Comparison of ENCODE assay signal across 14 mouse cellular contexts in the genomic region with DNA sequence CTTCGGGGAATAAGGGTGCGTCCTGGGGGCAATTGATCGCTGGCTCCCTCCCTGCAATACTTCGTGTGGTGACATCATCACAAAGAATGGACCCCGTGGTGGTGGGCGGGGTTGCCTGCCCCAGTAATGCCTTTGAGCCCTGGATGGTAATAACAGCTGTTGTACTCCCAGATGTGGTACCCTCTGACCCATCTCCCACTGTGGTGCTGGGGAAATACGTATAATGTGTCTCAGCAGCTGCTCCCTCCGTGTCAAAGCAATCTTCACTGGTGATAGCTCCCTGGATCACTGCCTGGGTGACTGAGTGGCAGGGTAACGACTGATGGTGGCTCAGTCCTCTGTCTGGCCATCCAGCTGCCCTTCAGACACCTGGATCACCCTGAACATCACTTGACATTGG. TPM values are rescaled to one million over a fixed set of nuclear protein-coding genes. Genes with fewer than 3 reads are reported as not detected.
A peak's percentile ranks its signal among the peaks of the same experiment; 100 is the strongest.
DNase-seq lines count a peak whose midpoint lies in the region; ATAC-seq and TF ChIP-seq lines count a peak whose summit lies in the region.
"Had no signal": no experiment of that assay in that cellular context is flagged by ENCODE, and none has a peak within 500 bp of the region (broad histone marks: within the 10 kb centered on the region; RNA-seq: fewer than 3 reads in every experiment).

No protein-coding gene starts in this region.

- H3K27me3 ChIP-seq in forebrain, embryonic 13.5 days = no peaks in the 10 kb centered on the region
- no peaks in the 10 kb centered on the region for H3K27me3 ChIP-seq in forebrain, embryonic 10.5 days (ENCODE audit: poor library complexity, severe bottlenecking)
- H3K27me3 ChIP-seq in kidney, postnatal 0 days (ENCODE audit: insufficient read depth, low read length) = no peaks in the 10 kb centered on the region
- no peaks in the 10 kb centered on the region for H3K27me3 ChIP-seq in neural tube, embryonic 15.5 days (replicated peaks)

- no peaks in the 10 kb centered on the region for H3K9me3 ChIP-seq in forebrain, embryonic 13.5 days (replicated peaks)
- no peaks in the 10 kb centered on the region for H3K9me3 ChIP-seq in forebrain, embryonic 10.5 days
- H3K9me3 ChIP-seq in kidney, postnatal 0 days (replicated peaks; ENCODE audit: low read length) = no peaks in the 10 kb centered on the region
- no peaks in the 10 kb centered on the region for H3K9me3 ChIP-seq in neural tube, embryonic 15.5 days (replicated peaks)
- H3K9me3 ChIP-seq: G1E had no signal

- DNase-seq in forebrain, embryonic 10.5 days (ENCODE audit: extremely low spot score, low spot score) = no peak
- DNase-seq in kidney, postnatal 0 days (ENCODE audit: low spot score) = no peak
- no peak for DNase-seq in kidney, adult 18-20 months
- peak; percentile 15 for DNase-seq in neural tube, embryonic 10.5 days (ENCODE audit: extremely low spot score, low spot score)
- DNase-seq in cerebellum, postnatal 4 days (ENCODE audit: low spot score in 2 of 2) = no peak
- DNase-seq in B cell, adult 2 months = no peak
- DNase-seq: cerebellum, adult 11 months; forebrain, postnatal 0 days; heart, postnatal 10 days had no signal

- 41% methylated on average over 9 of the region's 9 CpGs for WGBS in forebrain, embryonic 13.5 days
- WGBS in forebrain, embryonic 10.5 days = 37% methylated on average over 9 of the region's 9 CpGs
- 49% methylated on average over 9 of the region's 9 CpGs for WGBS in kidney, postnatal 0 days
- 34% methylated on average over 9 of the region's 9 CpGs for WGBS in neural tube, embryonic 15.5 days

- H3K9ac ChIP-seq in forebrain, embryonic 13.5 days = no peak overlapping the region
- no peak overlapping the region for H3K9ac ChIP-seq in kidney, postnatal 0 days (ENCODE audit: low read depth, low read length)
- no peak overlapping the region for H3K9ac ChIP-seq in neural tube, embryonic 15.5 days (replicated peaks)
- H3K9ac ChIP-seq: forebrain, postnatal 0 days had no signal

- H3K4me1 ChIP-seq in forebrain, embryonic 13.5 days = no peaks in the 10 kb centered on the region
- peaks cover 11% of the 10 kb centered on the region; the same call in 1 of the 2 replicates for H3K4me1 ChIP-seq in forebrain, embryonic 10.5 days
- no peaks in the 10 kb centered on the region for H3K4me1 ChIP-seq in kidney, postnatal 0 days (replicated peaks; ENCODE audit: insufficient read depth, low read length)
- 0 out of 2 replicates have a peak, but pooled peaks cover 2% of the 10 kb centered on the region for H3K4me1 ChIP-seq in neural tube, embryonic 15.5 days

- no peaks in the 10 kb centered on the region for H3K36me3 ChIP-seq in forebrain, embryonic 13.5 days (ENCODE audit: poor library complexity, severe bottlenecking)
- peaks cover 3% of the 10 kb centered on the region; the same call in 1 of the 2 replicates for H3K36me3 ChIP-seq in forebrain, embryonic 10.5 days (replicated peaks)
- no peaks in the 10 kb centered on the region for H3K36me3 ChIP-seq in kidney, postnatal 0 days (ENCODE audit: insufficient read depth, low read length)
- H3K36me3 ChIP-seq in neural tube, embryonic 15.5 days = no peaks in the 10 kb centered on the region

- no peak for TF ChIP-seq CTCF in kidney, postnatal 0 days (IDR thresholded peaks at IDR 0.05; ENCODE audit: low read depth)

- no peak overlapping the region for H3K4me2 ChIP-seq in forebrain, embryonic 13.5 days
- no peak overlapping the region for H3K4me2 ChIP-seq in kidney, postnatal 0 days (ENCODE audit: low read length)
- no peak overlapping the region for H3K4me2 ChIP-seq in neural tube, embryonic 15.5 days

- H3K27ac ChIP-seq in forebrain, embryonic 13.5 days = no peak overlapping the region
- H3K27ac ChIP-seq in forebrain, embryonic 10.5 days = no peak overlapping the region
- H3K27ac ChIP-seq in kidney, postnatal 0 days = no peak overlapping the region
- H3K27ac ChIP-seq in neural tube, embryonic 15.5 days (replicated peaks) = no peak overlapping the region
- H3K27ac ChIP-seq: left cerebral cortex, adult 2 months had no signal

- 0 out of 2 replicates have a peak, but pooled peaks have one; percentile 33 for ATAC-seq in forebrain, embryonic 13.5 days
- peak; percentile 52; the same call in 1 of the 2 replicates for ATAC-seq in kidney, postnatal 0 days (replicated peaks; ENCODE audit: low FRiP score, low read depth)
- no peak for ATAC-seq in neural tube, embryonic 15.5 days (ENCODE audit: low FRiP score)
- ATAC-seq: forebrain, postnatal 0 days had no signal

- no peak overlapping the region for H3K4me3 ChIP-seq in forebrain, embryonic 13.5 days
- no peak overlapping the region for H3K4me3 ChIP-seq in forebrain, embryonic 10.5 days
- no peak overlapping the region for H3K4me3 ChIP-seq in kidney, postnatal 0 days (replicated peaks; ENCODE audit: low read depth, low read length)
- no peak overlapping the region for H3K4me3 ChIP-seq in neural tube, embryonic 15.5 days (replicated peaks)
- H3K4me3 ChIP-seq: heart, adult 2 months; left cerebral cortex, adult 2 months had no signal

RNA-seq across cellular contexts. Expression of gene Sh3bgrl, which starts 26.0 kb away (rescaled TPM):
- 251 and 265 TPM in 2 replicates for polyA plus RNA-seq in forebrain, embryonic 13.5 days (2015; fragmentation: Nextera tagmentation; extraction: Ambion mirVana)
- 160 and 161 TPM in 2 replicates for polyA plus RNA-seq in forebrain, embryonic 10.5 days (2016; fragmentation: Nextera tagmentation; extraction: Ambion mirVana)
- 57.1 and 69.5 TPM in 2 replicates for polyA plus RNA-seq in kidney, postnatal 0 days (2015; fragmentation: Nextera tagmentation; extraction: Ambion mirVana)
- 169 and 178 TPM in 2 replicates for polyA plus RNA-seq in neural tube, embryonic 15.5 days (2015; fragmentation: Nextera tagmentation; extraction: Ambion mirVana)
